Mouse (Mus musculus) adrenal gland, adult (tissue): ENCODE results near the gene Slit3.

Experiments
- DNase-seq, 2 experiments: peaks; one replicate each; pipeline ENCODE4 v3.0.0; 2022 to 2023; ENCODE audit warnings: low spot score in 1 of 2; ENCODE audit not compliant: inconsistent age in 2 of 2

Slit3 gene

GRCm38 (mm10) chr11:35389341-35389740, 268.3 kb downstream of the Slit3 start:
- DNase-seq = no peak

- DNase-seq = peak in 1 of 2 experiments; percentile 67
Observed at GRCm38 (mm10) chr11:35389780-35390435, 268.9 kb downstream of the Slit3 start.

GRCm38 (mm10) chr11:35393815-35394214, 272.8 kb downstream of the Slit3 start:
- no peak for DNase-seq

GRCm38 (mm10) chr11:35395376-35395775, 274.4 kb downstream of the Slit3 start:
- no peak for DNase-seq

- no peak for DNase-seq
Observed at GRCm38 (mm10) chr11:35398353-35398752, 277.3 kb downstream of the Slit3 start.

- no peak for DNase-seq
Observed at GRCm38 (mm10) chr11:35403516-35403915, 282.5 kb downstream of the Slit3 start.

GRCm38 (mm10) chr11:35406045-35406444, 285.0 kb downstream of the Slit3 start:
- DNase-seq = no peak

- no peak for DNase-seq
Observed at GRCm38 (mm10) chr11:35406522-35406921, 285.5 kb downstream of the Slit3 start.

- DNase-seq = peak; percentile 83 to 92
Observed at GRCm38 (mm10) chr11:35407341-35408154, 286.5 kb downstream of the Slit3 start.

- DNase-seq = peak; percentile 55 to 75
Observed at GRCm38 (mm10) chr11:35410431-35410830, 289.4 kb downstream of the Slit3 start.

GRCm38 (mm10) chr11:35415768-35416401, 294.9 kb downstream of the Slit3 start:
- DNase-seq = no peak

- no peak for DNase-seq
Observed at GRCm38 (mm10) chr11:35416402-35417093, 295.5 kb downstream of the Slit3 start.

GRCm38 (mm10) chr11:35417911-35418552, 297.0 kb downstream of the Slit3 start:
- peak in 1 of 2 experiments; percentile 50 for DNase-seq

GRCm38 (mm10) chr11:35419013-35419412, 298.0 kb downstream of the Slit3 start:
- no peak for DNase-seq

GRCm38 (mm10) chr11:35421728-35422127, 300.7 kb downstream of the Slit3 start:
- DNase-seq = no peak

GRCm38 (mm10) chr11:35428036-35428435, 307.0 kb downstream of the Slit3 start:
- no peak for DNase-seq

GRCm38 (mm10) chr11:35431130-35431529, 310.1 kb downstream of the Slit3 start:
- DNase-seq = no peak

- no peak for DNase-seq
Observed at GRCm38 (mm10) chr11:35437510-35437909, 316.5 kb downstream of the Slit3 start.

- no peak for DNase-seq
Observed at GRCm38 (mm10) chr11:35440186-35440585, 319.2 kb downstream of the Slit3 start.

GRCm38 (mm10) chr11:35444489-35445100, 323.6 kb downstream of the Slit3 start:
- DNase-seq = no peak
